Mouse (Mus musculus): ENCODE measurements around the gene Alg2. TPM values are rescaled to one million over a fixed set of nuclear protein-coding genes. Genes with fewer than 3 reads are reported as not detected.

Gene Alg2
- polyA plus RNA-seq, 1 experiment from 2014 or later = 68.9 TPM

- Histone ChIP-seq H3K9ac (ENCODE audit: low read depth, low read length) (peak overlapping the region; percentile 87), H3K4me2 (ENCODE audit: low read depth, low read length) (peak overlapping the region; percentile 97), H3K27ac (replicated peaks; ENCODE audit: low read depth, low read length) (peak overlapping the region; percentile 79), H3K9me3 (ENCODE audit: control insufficient read depth, low read length) (no peaks in the 10 kb centered on the region), H3K36me3 (ENCODE audit: control insufficient read depth, insufficient read depth, low read length) (no peaks in the 10 kb centered on the region), H3K4me3 (ENCODE audit: low read depth, low read length) (peak overlapping the region; percentile 63), H3K27me3 (replicated peaks; ENCODE audit: control insufficient read depth, insufficient read depth, low read length) (no peaks in the 10 kb centered on the region), H3K4me1 (ENCODE audit: control insufficient read depth, insufficient read depth, low read length) (0 out of 2 replicates have a peak, but pooled peaks cover 3% of the 10 kb centered on the region)
- 1% methylated on average over 33 of the region's 33 CpGs for WGBS
- DNase-seq (ENCODE audit: low spot score) (peak; percentile 95), ATAC-seq (ENCODE audit: low read depth) (peak; percentile 89)
These were observed 36.5 kb downstream of the Alg2 start for GRCm38 (mm10) chr4:47437365-47438340.

GRCm38 (mm10) chr4:47435566-47436360, 38.4 kb downstream of the Alg2 start:
- 0 out of 2 replicates have a peak, but pooled peaks cover 3% of the 10 kb centered on the region for H3K4me1 ChIP-seq (ENCODE audit: control insufficient read depth, insufficient read depth, low read length)
- ATAC-seq (ENCODE audit: low read depth) (no peak), DNase-seq (ENCODE audit: low spot score) (no peak)
- no peaks in the 10 kb centered on the region for H3K27me3 ChIP-seq (replicated peaks; ENCODE audit: control insufficient read depth, insufficient read depth, low read length)
- H3K36me3 ChIP-seq (ENCODE audit: control insufficient read depth, insufficient read depth, low read length) = no peaks in the 10 kb centered on the region
- H3K4me3 ChIP-seq (ENCODE audit: low read depth, low read length) = no peak overlapping the region
- H3K9ac ChIP-seq (ENCODE audit: low read depth, low read length) = no peak overlapping the region
- no peak overlapping the region for H3K4me2 ChIP-seq (ENCODE audit: low read depth, low read length)
- no peaks in the 10 kb centered on the region for H3K9me3 ChIP-seq (ENCODE audit: control insufficient read depth, low read length)
- no peak overlapping the region for H3K27ac ChIP-seq (replicated peaks; ENCODE audit: low read depth, low read length)
- 74% methylated on average over 28 of the region's 28 CpGs for whole genome bisulfite sequencing

GRCm38 (mm10) chr4:47435131-47435530, 39.0 kb downstream of the Alg2 start:
- Histone ChIP-seq H3K27me3 (replicated peaks; ENCODE audit: control insufficient read depth, insufficient read depth, low read length) (no peaks in the 10 kb centered on the region), H3K4me3 (ENCODE audit: low read depth, low read length) (no peak overlapping the region), H3K36me3 (ENCODE audit: control insufficient read depth, insufficient read depth, low read length) (no peaks in the 10 kb centered on the region), H3K4me2 (ENCODE audit: low read depth, low read length) (no peak overlapping the region), H3K9ac (ENCODE audit: low read depth, low read length) (no peak overlapping the region), H3K4me1 (ENCODE audit: control insufficient read depth, insufficient read depth, low read length) (0 out of 2 replicates have a peak, but pooled peaks cover 3% of the 10 kb centered on the region), H3K9me3 (ENCODE audit: control insufficient read depth, low read length) (no peaks in the 10 kb centered on the region), H3K27ac (replicated peaks; ENCODE audit: low read depth, low read length) (no peak overlapping the region)
- 71% methylated on average over 11 of the region's 12 CpGs for WGBS
- no peak for ATAC-seq (ENCODE audit: low read depth)
- DNase-seq (ENCODE audit: low spot score) = no peak

- DNase-seq (ENCODE audit: low spot score) = no peak
- 0 out of 2 replicates have a peak, but pooled peaks cover 3% of the 10 kb centered on the region for H3K4me1 ChIP-seq (ENCODE audit: control insufficient read depth, insufficient read depth, low read length)
- H3K4me2 ChIP-seq (ENCODE audit: low read depth, low read length) = no peak overlapping the region
- no peaks in the 10 kb centered on the region for H3K36me3 ChIP-seq (ENCODE audit: control insufficient read depth, insufficient read depth, low read length)
- H3K9ac ChIP-seq (ENCODE audit: low read depth, low read length) = no peak overlapping the region
- no peaks in the 10 kb centered on the region for H3K9me3 ChIP-seq (ENCODE audit: control insufficient read depth, low read length)
- H3K27me3 ChIP-seq (replicated peaks; ENCODE audit: control insufficient read depth, insufficient read depth, low read length) = no peaks in the 10 kb centered on the region
- 86% methylated on average over 5 of the region's 7 CpGs for WGBS
- H3K27ac ChIP-seq (replicated peaks; ENCODE audit: low read depth, low read length) = no peak overlapping the region
- ATAC-seq (ENCODE audit: low read depth) = no peak
- no peak overlapping the region for H3K4me3 ChIP-seq (ENCODE audit: low read depth, low read length)
These were observed 41.4 kb downstream of the Alg2 start for GRCm38 (mm10) chr4:47432766-47433165.

GRCm38 (mm10) chr4:47431081-47431480, 43.1 kb downstream of the Alg2 start:
- Histone ChIP-seq H3K9ac (ENCODE audit: low read depth, low read length) (no peak overlapping the region), H3K27me3 (replicated peaks; ENCODE audit: control insufficient read depth, insufficient read depth, low read length) (no peaks in the 10 kb centered on the region), H3K4me2 (ENCODE audit: low read depth, low read length) (no peak overlapping the region), H3K27ac (replicated peaks; ENCODE audit: low read depth, low read length) (no peak overlapping the region), H3K9me3 (ENCODE audit: control insufficient read depth, low read length) (no peaks in the 10 kb centered on the region), H3K4me3 (ENCODE audit: low read depth, low read length) (no peak overlapping the region), H3K36me3 (ENCODE audit: control insufficient read depth, insufficient read depth, low read length) (no peaks in the 10 kb centered on the region), H3K4me1 (ENCODE audit: control insufficient read depth, insufficient read depth, low read length) (no peaks in the 10 kb centered on the region)
- DNase-seq (ENCODE audit: low spot score) (no peak), ATAC-seq (ENCODE audit: low read depth) (no peak)
- 88% methylated on average over 5 of the region's 5 CpGs for WGBS

GRCm38 (mm10) chr4:47430557-47430956, 43.6 kb downstream of the Alg2 start:
- peak; percentile 33 for DNase-seq (ENCODE audit: low spot score)
- no peaks in the 10 kb centered on the region for H3K4me1 ChIP-seq (ENCODE audit: control insufficient read depth, insufficient read depth, low read length)
- no peak overlapping the region for H3K27ac ChIP-seq (replicated peaks; ENCODE audit: low read depth, low read length)

GRCm38 (mm10) chr4:47427606-47428005, 46.5 kb downstream of the Alg2 start:
- H3K36me3 ChIP-seq (ENCODE audit: control insufficient read depth, insufficient read depth, low read length) = no peaks in the 10 kb centered on the region
- WGBS = 59% methylated on average over 3 of the region's 3 CpGs
- ATAC-seq (ENCODE audit: low read depth) (no peak), DNase-seq (ENCODE audit: low spot score) (no peak)
- H3K9ac ChIP-seq (ENCODE audit: low read depth, low read length) = no peak overlapping the region
- H3K4me1 ChIP-seq (ENCODE audit: control insufficient read depth, insufficient read depth, low read length) = no peaks in the 10 kb centered on the region
- no peaks in the 10 kb centered on the region for H3K9me3 ChIP-seq (ENCODE audit: control insufficient read depth, low read length)
- H3K4me3 ChIP-seq (ENCODE audit: low read depth, low read length) = no peak overlapping the region
- no peaks in the 10 kb centered on the region for H3K27me3 ChIP-seq (replicated peaks; ENCODE audit: control insufficient read depth, insufficient read depth, low read length)
- no peak overlapping the region for H3K27ac ChIP-seq (replicated peaks; ENCODE audit: low read depth, low read length)
- H3K4me2 ChIP-seq (ENCODE audit: low read depth, low read length) = no peak overlapping the region

More at GRCm38 (mm10) chr4:47430557-47430956, 43.6 kb downstream of the Alg2 start:
- Histone ChIP-seq H3K9me3 (ENCODE audit: control insufficient read depth, low read length) (no peaks in the 10 kb centered on the region), H3K36me3 (ENCODE audit: control insufficient read depth, insufficient read depth, low read length) (no peaks in the 10 kb centered on the region), H3K4me3 (ENCODE audit: low read depth, low read length) (no peak overlapping the region), H3K4me2 (ENCODE audit: low read depth, low read length) (no peak overlapping the region), H3K9ac (ENCODE audit: low read depth, low read length) (no peak overlapping the region), H3K27me3 (replicated peaks; ENCODE audit: control insufficient read depth, insufficient read depth, low read length) (no peaks in the 10 kb centered on the region)
- 48% methylated on average over 6 of the region's 6 CpGs for WGBS
- ATAC-seq (ENCODE audit: low read depth) = no peak

- H3K27me3 ChIP-seq (replicated peaks; ENCODE audit: control insufficient read depth, insufficient read depth, low read length) = no peaks in the 10 kb centered on the region
- no peaks in the 10 kb centered on the region for H3K4me1 ChIP-seq (ENCODE audit: control insufficient read depth, insufficient read depth, low read length)
- no peak overlapping the region for H3K9ac ChIP-seq (ENCODE audit: low read depth, low read length)
- H3K9me3 ChIP-seq (ENCODE audit: control insufficient read depth, low read length) = no peaks in the 10 kb centered on the region
- WGBS = 90% methylated on average over 16 of the region's 16 CpGs
- H3K36me3 ChIP-seq (ENCODE audit: control insufficient read depth, insufficient read depth, low read length) = no peaks in the 10 kb centered on the region
- no peak overlapping the region for H3K27ac ChIP-seq (replicated peaks; ENCODE audit: low read depth, low read length)
- no peak for DNase-seq (ENCODE audit: low spot score)
- H3K4me3 ChIP-seq (ENCODE audit: low read depth, low read length) = no peak overlapping the region
- no peak for ATAC-seq (ENCODE audit: low read depth)
- no peak overlapping the region for H3K4me2 ChIP-seq (ENCODE audit: low read depth, low read length)
These were observed 48.8 kb downstream of the Alg2 start for GRCm38 (mm10) chr4:47425247-47425830.
